Mouse (Mus musculus): Measurements from ENCODE around the gene Il20. TPM values are rescaled to one million over a fixed set of nuclear protein-coding genes. Genes with fewer than 3 reads are reported as not detected.

Il20 gene
- total and polyA plus RNA-seq, 3 experiments = not detected

DNA sequence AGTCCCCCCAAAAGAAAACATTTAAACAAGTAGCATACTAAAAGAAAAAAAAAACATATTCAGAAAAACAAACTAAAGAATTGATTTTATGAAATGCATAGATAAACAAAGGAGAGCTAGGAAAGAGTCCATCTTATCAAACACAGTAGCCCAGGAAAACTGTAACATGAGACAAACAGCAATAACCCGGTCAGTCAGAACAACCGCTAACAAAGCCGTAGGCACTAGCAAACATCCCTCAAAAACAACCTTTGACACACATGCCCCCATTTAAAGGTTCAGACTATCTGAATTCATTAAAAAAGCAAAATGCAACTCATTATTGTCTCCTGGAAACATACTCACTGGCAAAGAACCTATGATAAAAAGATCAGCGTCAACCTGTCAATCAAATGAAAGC lies 53.8 kb downstream of the Il20 start:
- intact Hi-C loops (cut with DNase I) = no loop called here
- H3K79me2 ChIP-seq (replicated peaks; ENCODE audit: control insufficient read depth, insufficient read depth, low read length) = no peaks in the 10 kb centered on the region
- H3K9ac ChIP-seq (ENCODE audit: low read depth, low read length) = no peak overlapping the region
- H3K27ac ChIP-seq = no peak overlapping the region
- TF ChIP-seq CTCF (IDR thresholded peaks at IDR 0.05) (no peak), POLR2A (IDR thresholded peaks at IDR 0.05; ENCODE audit: insufficient read depth, low read depth, low read length) (no peak), EP300 (IDR thresholded peaks at IDR 0.05; ENCODE audit: insufficient read depth, low read depth, low read length) (no peak)
- H3K4me3 ChIP-seq = no peak overlapping the region
- no peaks in the 10 kb centered on the region for H3K27me3 ChIP-seq (ENCODE audit: control insufficient read depth, insufficient read depth, low read length)
- no peaks in the 10 kb centered on the region for H3K36me3 ChIP-seq (ENCODE audit: control insufficient read depth, insufficient read depth, low read length)
- WGBS = 82% methylated on average over 4 of the region's 4 CpGs
- DNase-seq = no peak
- no peaks in the 10 kb centered on the region for H3K4me1 ChIP-seq (ENCODE audit: control insufficient read depth, insufficient read depth, low read length)

Other genes with a start within 250 kb of the Il20 start
- not detected for gene C4bp, start 249.8 kb downstream of the Il20 start, total RNA-seq (2021)
- gene C4bp, start 249.8 kb downstream of the Il20 start, polyA plus RNA-seq (2012; rRNA removed) = not detected in 2 replicates
- gene Gm29427, start 195.7 kb downstream of the Il20 start, total RNA-seq (2021) = under 1 TPM; 0.14 to 0.16 TPM
- gene Gm29427, start 195.7 kb downstream of the Il20 start, polyA plus RNA-seq (2012; rRNA removed) = 0.14 and 0.32 TPM in 2 replicates
- gene Yod1, start 194.1 kb downstream of the Il20 start, total RNA-seq (2021) = 1 to 10 TPM; 3.7 to 4.9 TPM
- gene Yod1, start 194.1 kb downstream of the Il20 start, polyA plus RNA-seq (2012; rRNA removed) = 1.2 and 2.2 TPM in 2 replicates
- gene Pfkfb2, start 182.2 kb downstream of the Il20 start, total RNA-seq (2021) = 10 to 100 TPM; 82.5 to 96.6 TPM
- gene Pfkfb2, start 182.2 kb downstream of the Il20 start, polyA plus RNA-seq (2012; rRNA removed) = 31.9 and 58.5 TPM in 2 replicates
- under 1 TPM; 0.43 to 0.47 TPM for gene AA986860, start 179.5 kb downstream of the Il20 start, total RNA-seq (2021)
- gene AA986860, start 179.5 kb downstream of the Il20 start, polyA plus RNA-seq (2012; rRNA removed) = 0.41 and 0.82 TPM in 2 replicates
- gene Fcamr, start 110.5 kb downstream of the Il20 start, total RNA-seq (2021) = under 1 TPM; 0.39 to 0.41 TPM
- 0.96 and 1.6 TPM in 2 replicates for gene Fcamr, start 110.5 kb downstream of the Il20 start, polyA plus RNA-seq (2012; rRNA removed)
- not detected for gene Pigr, start 84.8 kb downstream of the Il20 start, total RNA-seq (2021)
- gene Pigr, start 84.8 kb downstream of the Il20 start, polyA plus RNA-seq (2012; rRNA removed) = 0.32 and 3.1 TPM in 2 replicates
- 1 to 10 TPM; 1.1 to 1.5 TPM for gene Fcmr, start 45.8 kb downstream of the Il20 start, total RNA-seq (2021)
- 0.91 and 6.5 TPM in 2 replicates for gene Fcmr, start 45.8 kb downstream of the Il20 start, polyA plus RNA-seq (2012; rRNA removed)
- gene Il24, start 24.0 kb downstream of the Il20 start, total RNA-seq (2021) = not detected
- gene Il24, start 24.0 kb downstream of the Il20 start, polyA plus RNA-seq (2012; rRNA removed) = not detected in 2 replicates
- gene Il19, start 28.7 kb upstream of the Il20 start, total RNA-seq (2021) = not detected
- gene Il19, start 28.7 kb upstream of the Il20 start, polyA plus RNA-seq (2012; rRNA removed) = not detected in 2 replicates
- gene Il10, start 108.4 kb upstream of the Il20 start, total RNA-seq (2021) = not detected
- not detected in 2 replicates for gene Il10, start 108.4 kb upstream of the Il20 start, polyA plus RNA-seq (2012; rRNA removed)
- 100 to 1,000 TPM; 283 to 363 TPM for gene Mapkapk2, start 186.4 kb upstream of the Il20 start, total RNA-seq (2021)
- gene Mapkapk2, start 186.4 kb upstream of the Il20 start, polyA plus RNA-seq (2012; rRNA removed) = 196 and 305 TPM in 2 replicates
- gene Dyrk3, start 226.9 kb upstream of the Il20 start, total RNA-seq (2021) = under 1 TPM; 0.48 to 0.70 TPM
- 0.16 and 0.32 TPM in 2 replicates for gene Dyrk3, start 226.9 kb upstream of the Il20 start, polyA plus RNA-seq (2012; rRNA removed)
- gene Eif2d, start 241.7 kb upstream of the Il20 start, total RNA-seq (2021) = 10 to 100 TPM; 34.7 to 37.1 TPM
- gene Eif2d, start 241.7 kb upstream of the Il20 start, polyA plus RNA-seq (2012; rRNA removed) = 25.8 and 35.3 TPM in 2 replicates

All from heart, adult 2 months (tissue).